Mouse (Mus musculus) limb, embryonic 12.5 days (tissue): ENCODE measurements around the gene Zbtb48. TPM values are rescaled to one million over a fixed set of nuclear protein-coding genes. Genes with fewer than 3 reads are reported as not detected.
"Not testable (repeated sequence)": the region's sequence is repeated elsewhere in the genome, so short reads cannot be mapped to it uniquely, and the experiment has no call there.

Experiments used
- ATAC-seq: fragments of 200-750 bp; cut with Nextera tagmentation; 2 replicates; pipeline ENCODE4 v1.8.0; 2017; ENCODE audit warnings: low read depth, moderate TSS enrichment; ENCODE audit not compliant: insufficient number of reproducible peaks, insufficient read depth, low FRiP score, low TSS enrichment
- H3K27ac ChIP-seq: fragments of 300-500 bp; sonication (generic); 2 replicates; pipeline ENCODE4 v1.5.1; 2016; ENCODE audit warnings: mild to moderate bottlenecking, moderate library complexity
- H3K27me3 ChIP-seq: fragments of 300-500 bp; sonication (generic); 2 replicates; pipeline ENCODE4 v1.6.1; 2016; ENCODE audit warnings: mild to moderate bottlenecking, moderate library complexity
- H3K36me3 ChIP-seq: fragments of 300-500 bp; sonication (generic); 2 replicates; pipeline ENCODE4 v1.6.1; 2016; ENCODE audit warnings: mild to moderate bottlenecking, moderate library complexity
- H3K4me1 ChIP-seq: fragments of 300-500 bp; sonication (generic); replicated peaks from 2 replicates; pipeline ENCODE4 v1.6.1; 2016
- H3K4me2 ChIP-seq: fragments of 300-500 bp; sonication (generic); 2 replicates; pipeline ENCODE4 v1.6.1; 2016; ENCODE audit warnings: mild to moderate bottlenecking, moderate library complexity
- H3K4me3 ChIP-seq: fragments of 300-500 bp; sonication (generic); replicated peaks from 2 replicates; pipeline ENCODE4 v1.5.1; 2016; ENCODE audit warnings: mild to moderate bottlenecking
- H3K9ac ChIP-seq: fragments of 300-500 bp; sonication (generic); replicated peaks from 2 replicates; pipeline ENCODE4 v1.6.1; 2016; ENCODE audit warnings: mild to moderate bottlenecking, moderate library complexity
- H3K9me3 ChIP-seq: fragments of 300-500 bp; sonication (generic); 2 replicates; pipeline ENCODE4 v1.6.1; 2016; ENCODE audit warnings: mild to moderate bottlenecking, moderate library complexity
- WGBS: fragments of 180-500 bp; shearing (Covaris S2); methylation state at CpG from one replicate; pipeline ENCODE4 v1.1.7; 2016; 5-methylcytosine and 5-hydroxymethylcytosine counted together
- polyA plus RNA-seq: library from polyadenylated mRNA; unstranded; fragments of >200 nt; fragmentation: Nextera tagmentation; extraction: Ambion mirVana; gene quantifications from 2 replicates; pipeline ENCODE4 v1.2.1, GENCODE M21; 2016

Zbtb48 gene
- polyA plus RNA-seq, 1 experiment from 2014 or later = 25.6 TPM

DNA sequence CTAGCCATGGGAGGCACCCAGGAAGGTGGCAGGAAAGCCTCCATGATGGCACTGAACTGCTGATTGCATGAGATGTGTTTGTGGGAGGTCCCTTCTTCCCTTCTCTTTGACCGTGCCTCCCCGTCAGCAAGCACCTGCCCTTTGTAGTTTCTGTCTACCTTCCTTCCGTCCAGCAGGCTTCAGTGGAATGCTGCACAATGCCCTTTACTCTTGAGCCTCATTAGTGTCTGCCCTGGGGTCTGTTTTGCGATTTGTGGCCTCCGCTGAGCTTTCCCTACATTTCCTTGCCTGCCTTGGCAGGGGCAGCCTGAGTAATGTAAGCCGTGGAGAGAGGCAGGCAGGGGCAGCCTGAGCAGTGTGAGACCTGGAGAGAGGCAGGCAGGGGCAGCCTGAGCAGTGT, 17.1 kb upstream of the Zbtb48 start:
- no peaks in the 10 kb centered on the region for H3K9me3 ChIP-seq
- WGBS = 71% methylated on average over 6 of the region's 6 CpGs
- ATAC-seq = no peak
- H3K36me3 ChIP-seq = peaks cover 87% of the 10 kb centered on the region
- peaks cover 8% of the 10 kb centered on the region for H3K4me1 ChIP-seq
- H3K27ac ChIP-seq = no peak overlapping the region
- H3K4me2 ChIP-seq = no peak overlapping the region
- H3K27me3 ChIP-seq = no peaks in the 10 kb centered on the region
- H3K4me3 ChIP-seq = no peak overlapping the region
- H3K9ac ChIP-seq = no peak overlapping the region

DNA sequence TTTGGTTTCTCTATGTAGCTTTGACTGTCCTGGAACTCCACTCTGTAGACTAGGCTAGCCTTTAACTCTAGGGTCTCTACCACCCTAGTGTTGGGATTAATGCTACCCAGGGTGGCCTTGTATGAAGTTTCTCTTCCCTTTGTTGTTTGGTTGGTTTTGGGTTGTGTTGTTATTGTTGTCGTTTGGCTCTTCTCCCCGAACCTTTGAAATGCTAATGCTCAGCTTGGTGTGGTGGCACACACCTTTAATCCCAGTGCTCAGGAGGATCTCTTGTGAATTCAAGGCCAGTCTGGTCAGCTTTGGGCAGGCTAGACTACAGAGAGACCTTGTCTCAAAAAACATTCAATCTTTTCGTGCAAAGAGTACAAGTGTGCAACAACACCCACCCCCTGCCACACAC, 15.7 kb upstream of the Zbtb48 start:
- Histone ChIP-seq H3K4me1 (peaks cover 13% of the 10 kb centered on the region), H3K9ac (no peak overlapping the region), H3K27me3 (no peaks in the 10 kb centered on the region), H3K4me3 (no peak overlapping the region), H3K9me3 (no peaks in the 10 kb centered on the region), H3K27ac (no peak overlapping the region), H3K36me3 (peaks cover 73% of the 10 kb centered on the region), H3K4me2 (no peak overlapping the region)
- no peak for ATAC-seq
- 86% methylated on average over 3 of the region's 3 CpGs for WGBS

DNA sequence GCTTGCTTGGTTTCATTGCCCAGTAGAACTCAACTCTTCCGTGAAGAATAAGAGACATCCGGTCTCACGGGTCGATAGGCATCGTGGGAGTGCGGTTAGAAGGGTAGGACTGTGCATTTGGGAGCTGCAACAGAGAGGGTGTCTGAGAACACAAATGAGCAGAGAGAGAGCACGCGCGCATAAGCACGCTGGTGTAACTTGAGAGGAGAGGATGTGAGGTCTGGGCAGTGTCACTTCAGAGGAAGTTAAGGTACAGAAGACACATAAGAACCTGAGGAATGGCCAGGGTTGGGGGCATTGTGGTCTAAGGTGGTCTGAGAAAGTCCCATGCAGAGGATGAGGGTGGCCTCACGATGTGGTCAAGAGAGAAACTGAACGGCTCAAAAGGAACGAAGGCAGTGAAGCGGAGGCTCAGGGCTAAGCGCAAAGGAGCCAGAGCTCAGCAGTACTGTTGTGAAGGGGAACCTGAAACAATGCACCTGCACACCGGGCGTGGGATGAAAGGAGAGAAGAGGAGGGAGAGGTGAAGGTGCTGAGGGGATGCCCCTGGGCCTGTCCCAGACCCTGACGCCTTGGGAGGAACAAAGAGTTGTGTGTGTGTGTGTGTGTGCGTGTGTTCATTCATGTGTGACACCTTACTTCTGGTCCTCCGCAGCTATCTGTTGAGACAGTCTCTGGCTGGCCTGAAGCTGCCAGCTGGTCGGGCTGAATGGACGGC, 14.6 kb upstream of the Zbtb48 start:
- Histone ChIP-seq H3K4me3 (no peak overlapping the region), H3K9ac (no peak overlapping the region), H3K4me1 (peaks cover 13% of the 10 kb centered on the region), H3K27ac (no peak overlapping the region), H3K36me3 (peaks cover 62% of the 10 kb centered on the region), H3K27me3 (no peaks in the 10 kb centered on the region), H3K9me3 (no peaks in the 10 kb centered on the region), H3K4me2 (no peak overlapping the region)
- ATAC-seq = no peak
- WGBS = 97% methylated on average over 22 of the region's 22 CpGs

DNA sequence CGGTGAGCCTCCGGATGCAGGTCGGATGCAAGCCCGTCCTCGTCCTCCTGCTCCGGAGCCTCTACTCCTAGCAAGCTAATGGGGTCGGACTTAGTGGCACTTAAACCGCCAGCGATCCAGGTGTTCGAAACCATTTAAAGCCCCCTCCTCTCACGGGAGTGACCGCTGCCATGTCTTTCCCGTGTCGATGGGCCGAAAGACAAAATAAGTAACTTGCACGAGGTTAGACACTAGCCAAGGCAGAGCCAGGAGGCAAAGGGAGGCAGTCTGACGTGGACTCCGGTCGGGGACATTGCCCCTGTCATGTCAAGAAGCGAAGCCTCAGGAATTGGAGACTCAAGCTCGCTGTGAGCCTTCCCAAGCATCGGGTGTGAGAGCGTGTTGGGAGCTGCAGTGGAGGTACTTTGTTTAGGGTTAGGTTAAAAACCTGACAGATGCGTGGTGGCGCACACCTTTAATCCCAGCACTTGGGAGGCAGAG, 12.4 kb upstream of the Zbtb48 start:
- Histone ChIP-seq H3K27ac (peak overlapping the region; percentile 17; the same call in 1 of the 2 replicates), H3K27me3 (no peaks in the 10 kb centered on the region), H3K9ac (peak overlapping the region; percentile 88), H3K9me3 (no peaks in the 10 kb centered on the region), H3K4me1 (peaks cover 13% of the 10 kb centered on the region), H3K4me3 (peak overlapping the region; percentile 100), H3K4me2 (peak overlapping the region; percentile 95), H3K36me3 (peaks cover 40% of the 10 kb centered on the region)
- ATAC-seq = no peak
- WGBS = 5% methylated on average over 25 of the region's 25 CpGs

DNA sequence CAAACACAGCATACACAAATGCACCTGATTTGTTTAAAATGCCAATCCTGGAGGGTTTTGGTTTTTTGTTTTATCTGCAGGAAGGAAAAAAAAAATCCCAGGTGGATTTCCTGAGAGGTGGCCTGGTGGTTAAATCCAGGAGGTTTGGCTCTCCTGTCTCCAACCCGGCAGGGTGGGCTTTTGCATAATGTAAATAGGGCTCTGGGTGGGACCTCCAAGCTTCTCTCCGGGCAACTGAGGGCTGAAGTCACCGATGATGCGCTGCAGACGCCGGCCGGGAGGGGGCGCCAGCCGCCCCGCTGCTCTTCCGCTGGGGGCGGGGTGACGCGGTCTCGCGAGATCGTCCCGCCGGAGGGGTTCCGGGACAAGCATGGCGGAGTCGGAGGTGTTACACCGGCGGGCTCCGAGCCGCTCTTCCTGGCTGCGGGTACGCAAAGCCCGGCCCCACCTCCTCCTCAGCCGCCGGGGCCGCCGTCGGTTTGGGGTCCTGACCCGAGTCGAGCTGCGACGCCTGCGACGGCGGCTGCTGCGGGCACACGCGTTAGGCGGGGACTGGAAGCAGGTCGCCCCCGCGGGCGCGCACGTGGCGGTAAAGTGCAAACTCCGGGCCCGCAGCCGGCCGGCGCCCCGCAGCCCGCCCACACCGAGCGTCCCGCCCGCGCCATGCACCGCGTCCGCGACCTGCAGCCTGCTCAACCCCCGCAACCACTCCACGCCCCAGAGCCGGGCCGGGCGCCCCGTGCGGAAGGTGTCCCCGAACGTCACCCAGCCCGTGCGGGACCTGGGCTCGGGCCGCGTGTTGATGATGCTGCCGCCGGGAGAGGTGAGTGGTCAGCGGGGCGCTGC, 11.7 kb upstream of the Zbtb48 start, which contains the start of gene Nol9:
Gene Nol9 (plus strand): TSS at position 337 of the 846 bp plus-strand sequence.
- H3K9me3 ChIP-seq = no peaks in the 10 kb centered on the region
- WGBS = under 1% methylated on average over 86 of the region's 86 CpGs
- peak; percentile 71 for ATAC-seq
- peak within 1 kb of the TSS; percentile 88 for H3K9ac ChIP-seq
- H3K27me3 ChIP-seq = no peaks in the 10 kb centered on the region
- H3K4me3 ChIP-seq = peak within 1 kb of the TSS; percentile 100
- H3K4me2 ChIP-seq = peak within 1 kb of the TSS; percentile 95
- H3K36me3 ChIP-seq = peaks cover 34% of the 10 kb centered on the region
- H3K4me1 ChIP-seq = peaks cover 13% of the 10 kb centered on the region
- peak within 1 kb of the TSS; percentile 56; the same call in 1 of the 2 replicates for H3K27ac ChIP-seq

DNA sequence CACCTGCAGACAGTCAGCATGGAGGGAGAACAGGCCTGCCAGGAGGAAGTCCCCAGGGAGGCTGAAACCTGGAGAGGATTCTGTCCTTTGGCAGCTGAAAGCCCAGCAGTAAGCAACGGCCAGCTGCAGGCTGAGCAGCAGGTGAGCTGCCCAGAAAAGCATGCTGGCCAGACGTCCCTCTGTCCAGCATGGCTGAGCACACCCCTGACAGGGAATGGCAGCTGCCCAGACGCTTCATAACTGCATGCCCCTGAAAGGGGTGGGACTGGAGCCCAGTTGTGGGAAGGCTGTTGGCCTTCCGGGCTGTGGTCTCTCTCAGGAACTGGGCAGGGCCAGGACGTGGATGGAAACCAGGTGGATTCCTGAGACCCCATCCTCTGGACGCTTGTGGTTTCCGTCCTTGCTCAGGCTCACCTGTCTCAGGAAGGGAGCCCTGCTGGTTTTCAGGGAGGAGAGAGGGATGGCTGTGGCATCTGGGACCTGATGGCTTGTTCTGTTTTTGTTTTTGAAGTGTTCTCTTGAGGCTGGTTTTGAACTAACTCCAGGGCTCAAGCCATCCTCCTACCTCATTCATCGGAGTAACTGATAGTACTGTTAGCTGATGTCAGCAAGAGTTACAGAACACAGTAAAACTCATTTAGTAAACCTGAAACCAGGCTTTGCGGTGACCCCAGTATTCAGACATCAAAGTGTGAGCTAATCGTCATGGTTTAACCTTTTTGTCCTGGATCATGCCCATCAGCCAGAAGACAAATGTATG, 10.9 kb upstream of the Zbtb48 start, which contains the start of gene Tas1r1:
Gene Tas1r1 (minus strand): TSS at position 344 of the 760 bp plus-strand sequence.
- WGBS = 45% methylated on average over 10 of the region's 10 CpGs

DNA sequence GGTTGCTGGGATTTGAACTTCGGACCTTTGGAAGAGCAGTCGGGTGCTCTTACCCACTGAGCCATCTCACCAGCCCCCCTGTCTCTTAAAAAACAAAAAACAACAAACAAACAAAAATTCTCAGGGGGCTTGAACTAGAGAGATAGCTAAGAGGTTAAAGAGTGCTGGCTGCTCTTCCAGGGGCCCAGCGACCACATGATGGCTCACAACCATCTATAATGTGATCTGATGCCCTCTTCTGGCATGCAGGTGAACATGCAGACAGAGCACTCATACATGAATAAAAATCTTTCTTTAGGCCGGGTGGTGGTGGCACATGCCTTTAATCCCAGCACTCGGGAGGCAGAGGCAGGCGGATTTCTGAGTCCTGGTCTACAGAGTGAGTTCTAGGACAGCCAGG, 9.0 kb upstream of the Zbtb48 start:
- not testable (repeated sequence) for H3K36me3 ChIP-seq, H3K9me3 ChIP-seq, ATAC-seq, H3K9ac ChIP-seq, H3K4me2 ChIP-seq, H3K27me3 ChIP-seq, H3K27ac ChIP-seq, H3K4me3 ChIP-seq
- WGBS = 91% methylated on average over 6 of the region's 6 CpGs
- peaks cover 13% of the 10 kb centered on the region for H3K4me1 ChIP-seq

More for the DNA sequence above, 10.9 kb upstream of the Zbtb48 start, which contains the start of gene Tas1r1:
- ATAC-seq = peak; percentile 56; the same call in 1 of the 2 replicates
- Histone ChIP-seq H3K9ac (peak within 1 kb of the TSS; percentile 88), H3K9me3 (no peaks in the 10 kb centered on the region), H3K27ac (peak within 1 kb of the TSS; percentile 56; the same call in 1 of the 2 replicates), H3K36me3 (peaks cover 26% of the 10 kb centered on the region), H3K4me2 (peak within 1 kb of the TSS; percentile 95), H3K4me3 (peak within 1 kb of the TSS; percentile 100), H3K27me3 (no peaks in the 10 kb centered on the region), H3K4me1 (peaks cover 13% of the 10 kb centered on the region)

DNA sequence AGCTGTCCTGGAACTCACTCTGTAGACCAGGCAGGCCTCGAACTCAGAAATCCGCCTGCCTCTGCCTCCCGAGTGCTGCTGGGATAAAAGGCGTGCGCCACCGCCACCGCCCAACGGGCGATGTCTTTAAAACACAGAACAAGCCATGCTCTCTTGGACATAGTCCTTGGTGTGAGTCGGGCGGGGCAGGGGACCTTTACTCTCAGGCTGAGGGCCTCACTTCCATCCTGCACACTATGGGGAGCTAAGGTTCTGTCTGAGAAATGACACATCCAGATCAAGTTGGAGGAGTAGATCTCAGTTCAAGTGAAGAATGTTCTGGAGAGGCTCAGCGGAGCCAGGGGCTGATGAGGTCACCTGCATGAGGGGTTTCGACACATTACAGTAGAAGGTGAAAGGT, 5.5 kb upstream of the Zbtb48 start:
- no peak overlapping the region for H3K27ac ChIP-seq
- no peak overlapping the region for H3K4me3 ChIP-seq
- H3K4me1 ChIP-seq = peaks cover 10% of the 10 kb centered on the region
- ATAC-seq = no peak
- H3K27me3 ChIP-seq = peaks cover 7% of the 10 kb centered on the region; the same call in 1 of the 2 replicates
- no peaks in the 10 kb centered on the region for H3K9me3 ChIP-seq
- H3K36me3 ChIP-seq = no peaks in the 10 kb centered on the region
- no peak overlapping the region for H3K4me2 ChIP-seq
- no peak overlapping the region for H3K9ac ChIP-seq
- 89% methylated on average over 13 of the region's 13 CpGs for WGBS

DNA sequence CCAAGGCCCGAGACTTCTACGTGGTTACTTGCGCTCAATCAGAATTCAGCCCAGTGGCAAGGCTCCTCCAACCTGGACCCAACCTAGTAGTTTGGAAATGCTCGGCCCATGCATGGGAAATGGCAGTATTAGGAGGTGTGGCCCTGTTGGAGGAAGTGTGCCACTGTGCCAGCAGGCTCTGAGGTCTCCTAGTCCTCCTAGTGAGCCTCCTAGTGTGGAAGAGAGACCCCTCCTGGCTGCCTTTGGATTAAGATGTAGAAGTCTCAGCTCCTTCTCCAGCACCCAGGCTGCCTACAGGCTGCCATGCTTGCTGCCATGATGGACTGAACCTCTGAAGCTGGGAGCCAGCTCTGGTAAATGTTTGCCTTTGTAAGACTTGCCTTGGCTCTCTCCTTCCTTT, 2.5 kb upstream of the Zbtb48 start:
- H3K4me3 ChIP-seq = no peak overlapping the region
- peaks cover 7% of the 10 kb centered on the region; the same call in 1 of the 2 replicates for H3K27me3 ChIP-seq
- H3K9me3 ChIP-seq = no peaks in the 10 kb centered on the region
- no peak overlapping the region; the same call in 1 of the 2 replicates for H3K9ac ChIP-seq
- ATAC-seq = no peak
- H3K4me1 ChIP-seq = peaks cover 31% of the 10 kb centered on the region
- WGBS = 77% methylated on average over 4 of the region's 4 CpGs
- no peak overlapping the region for H3K27ac ChIP-seq
- H3K4me2 ChIP-seq = no peak overlapping the region
- peaks cover 10% of the 10 kb centered on the region for H3K36me3 ChIP-seq

DNA sequence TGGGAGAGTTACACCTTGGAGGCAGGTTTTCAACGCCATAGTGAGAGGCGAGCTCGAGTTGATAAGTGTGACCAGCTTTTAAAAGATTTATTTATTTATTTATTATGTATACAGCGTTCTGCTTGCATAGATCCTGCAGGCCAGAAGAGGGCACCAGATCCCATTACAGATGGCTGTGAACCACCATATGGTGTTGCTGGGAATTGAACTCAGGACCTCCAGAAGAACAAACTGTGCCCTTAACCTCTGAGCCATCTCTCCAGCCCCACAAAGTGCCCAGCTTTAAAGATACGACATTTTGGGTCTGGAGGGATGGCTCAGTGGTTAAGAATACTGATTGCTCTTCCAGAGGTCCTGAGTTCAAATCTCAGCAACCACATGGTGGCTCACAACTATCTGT, 1.6 kb upstream of the Zbtb48 start:
- Histone ChIP-seq H3K4me2 (no peak overlapping the region), H3K27ac (no peak overlapping the region), H3K4me1 (peaks cover 39% of the 10 kb centered on the region), H3K9me3 (no peaks in the 10 kb centered on the region), H3K4me3 (no peak overlapping the region), H3K27me3 (peaks cover 7% of the 10 kb centered on the region; the same call in 1 of the 2 replicates), H3K9ac (no peak overlapping the region), H3K36me3 (peaks cover 20% of the 10 kb centered on the region)
- ATAC-seq = no peak
- WGBS = 48% methylated on average over 5 of the region's 5 CpGs
